Mouse (Mus musculus) forebrain, embryonic 14.5 days (tissue): ENCODE results near the gene Rnase11. TPM values are rescaled to one million over a fixed set of nuclear protein-coding genes. Genes with fewer than 3 reads are reported as not detected.

Experiments
- ATAC-seq: fragments of 200-750 bp; cut with Nextera tagmentation; 2 replicates; pipeline ENCODE4 v1.8.0; 2017; ENCODE audit warnings: mild to moderate bottlenecking, moderate library complexity
- DNase-seq: peaks from one replicate; pipeline ENCODE4 v3.0.0-alpha.2; 2015; ENCODE audit warnings: low spot score
- H3K27ac ChIP-seq: fragments of 300-500 bp; sonication (generic); 2 replicates; pipeline ENCODE4 v1.5.1; 2014; ENCODE audit warnings: low read depth, mild to moderate bottlenecking, control low read depth, low read length, moderate library complexity
- H3K27me3 ChIP-seq: fragments of 300-500 bp; sonication (generic); replicated peaks from 2 replicates; pipeline ENCODE4 v1.6.1; 2014; ENCODE audit warnings: low read length, control low read depth, mixed read lengths; ENCODE audit not compliant: control insufficient read depth, insufficient read depth
- H3K36me3 ChIP-seq: fragments of 300-500 bp; sonication (generic); 2 replicates; pipeline ENCODE4 v1.6.1; 2014; ENCODE audit warnings: low read length, control low read depth; ENCODE audit not compliant: control insufficient read depth, insufficient read depth
- H3K4me1 ChIP-seq: fragments of 300-500 bp; sonication (generic); 2 replicates; pipeline ENCODE4 v1.6.1; 2014; ENCODE audit warnings: antibody characterized with exemption, low read length, control low read depth; ENCODE audit not compliant: control insufficient read depth, insufficient read depth
- H3K4me2 ChIP-seq: fragments of 300-500 bp; sonication (generic); 2 replicates; pipeline ENCODE4 v1.6.1; 2014; ENCODE audit warnings: mild to moderate bottlenecking, control low read depth, low read length
- H3K4me3 ChIP-seq: fragments of 300-500 bp; sonication (generic); 2 replicates; pipeline ENCODE4 v1.5.1; 2014; ENCODE audit warnings: low read depth, low read length, control low read depth
- H3K9ac ChIP-seq: fragments of 300-500 bp; sonication (generic); 2 replicates; pipeline ENCODE4 v1.6.1; 2014; ENCODE audit warnings: mild to moderate bottlenecking, low read length, control low read depth, moderate library complexity
- H3K9me3 ChIP-seq: fragments of 300-500 bp; sonication (generic); replicated peaks from 2 replicates; pipeline ENCODE4 v1.6.1; 2016; ENCODE audit warnings: low read length, control low read depth, mixed read lengths; ENCODE audit not compliant: control insufficient read depth
- WGBS: fragments of 180-500 bp; shearing (Covaris S2); extraction: QIAGEN DNeasy Blood & Tissue Kit; methylation state at CpG from one replicate; pipeline ENCODE4 v1.1.7; 2014; 5-methylcytosine and 5-hydroxymethylcytosine counted together
- polyA plus RNA-seq: library from polyadenylated mRNA; unstranded; fragments of >200 nt; fragmentation: Nextera tagmentation; extraction: Ambion mirVana; gene quantifications from 2 replicates; pipeline ENCODE4 v1.2.1, GENCODE M21; 2014

Gene Rnase11
- polyA plus RNA-seq, 1 experiment from 2014 or later: not detected

- ATAC-seq: no peak
- H3K9me3 ChIP-seq: no peaks in the 10 kb centered on the region
- no peak within 1 kb of the TSS for H3K27ac ChIP-seq
- peaks cover 5% of the 10 kb centered on the region; the same call in 1 of the 2 replicates for H3K4me1 ChIP-seq
- WGBS: 69% methylated on average over 9 of the region's 9 CpGs
- no peaks in the 10 kb centered on the region for H3K27me3 ChIP-seq
- H3K4me3 ChIP-seq: no peak within 1 kb of the TSS
- H3K9ac ChIP-seq: no peak within 1 kb of the TSS
- no peaks in the 10 kb centered on the region for H3K36me3 ChIP-seq
- no peak for DNase-seq
- no peak within 1 kb of the TSS for H3K4me2 ChIP-seq
These were observed 7.5 kb upstream of the Rnase11 start, which contains the start of gene Rnase12 for GRCm38 (mm10) chr14:51057401-51057831. Rnase12 (minus strand) TSS chr14:51057661.

- Histone ChIP-seq H3K27me3 (no peaks in the 10 kb centered on the region; the same call in 1 of the 2 replicates), H3K4me2 (no peak overlapping the region), H3K27ac (no peak overlapping the region), H3K9me3 (no peaks in the 10 kb centered on the region), H3K36me3 (no peaks in the 10 kb centered on the region), H3K4me3 (no peak overlapping the region), H3K4me1 (peaks cover 5% of the 10 kb centered on the region; the same call in 1 of the 2 replicates), H3K9ac (no peak overlapping the region)
- ATAC-seq (no peak), DNase-seq (no peak)
- WGBS: 17% methylated on average over 13 of the region's 13 CpGs
These were observed 4.6 kb upstream of the Rnase11 start for GRCm38 (mm10) chr14:51054243-51055237.

- 39% methylated on average over 5 of the region's 5 CpGs for WGBS
- no peak for DNase-seq
- Histone ChIP-seq H3K4me1 (peaks cover 5% of the 10 kb centered on the region; the same call in 1 of the 2 replicates), H3K9ac (no peak overlapping the region), H3K27me3 (no peaks in the 10 kb centered on the region; the same call in 1 of the 2 replicates), H3K9me3 (no peaks in the 10 kb centered on the region), H3K4me2 (no peak overlapping the region), H3K27ac (no peak overlapping the region), H3K4me3 (no peak overlapping the region), H3K36me3 (no peaks in the 10 kb centered on the region)
- no peak for ATAC-seq
These were observed 3.2 kb upstream of the Rnase11 start for GRCm38 (mm10) chr14:51053176-51053575.

- Histone ChIP-seq H3K36me3 (no peaks in the 10 kb centered on the region), H3K4me3 (no peak overlapping the region), H3K9ac (no peak overlapping the region), H3K4me2 (no peak overlapping the region), H3K27ac (no peak overlapping the region), H3K27me3 (no peaks in the 10 kb centered on the region; the same call in 1 of the 2 replicates), H3K9me3 (no peaks in the 10 kb centered on the region), H3K4me1 (peaks cover 5% of the 10 kb centered on the region; the same call in 1 of the 2 replicates)
- WGBS: 55% methylated on average over 5 of the region's 5 CpGs
- no peak for DNase-seq
- no peak for ATAC-seq
These were observed 2.0 kb upstream of the Rnase11 start for GRCm38 (mm10) chr14:51051941-51052340.

- Histone ChIP-seq H3K27ac (no peak overlapping the region), H3K9me3 (no peaks in the 10 kb centered on the region), H3K4me3 (no peak overlapping the region), H3K4me1 (no peaks in the 10 kb centered on the region), H3K36me3 (no peaks in the 10 kb centered on the region), H3K4me2 (no peak overlapping the region), H3K9ac (no peak overlapping the region), H3K27me3 (no peaks in the 10 kb centered on the region; the same call in 1 of the 2 replicates)
- ATAC-seq: no peak
- DNase-seq: no peak
- WGBS: 73% methylated on average over 5 of the region's 5 CpGs
These were observed 2.1 kb downstream of the Rnase11 start for GRCm38 (mm10) chr14:51047846-51048245.

GRCm38 (mm10) chr14:51041769-51042168, 8.2 kb downstream of the Rnase11 start, which contains the start of gene Rnase9:
Rnase9 (minus strand) TSS chr14:51041869.
- ATAC-seq (no peak), DNase-seq (no peak)
- WGBS: 67% methylated on average over 6 of the region's 6 CpGs
- Histone ChIP-seq H3K4me3 (no peak within 1 kb of the TSS), H3K9me3 (no peaks in the 10 kb centered on the region), H3K4me1 (no peaks in the 10 kb centered on the region), H3K36me3 (no peaks in the 10 kb centered on the region), H3K9ac (no peak within 1 kb of the TSS), H3K27ac (no peak within 1 kb of the TSS), H3K4me2 (no peak within 1 kb of the TSS), H3K27me3 (no peaks in the 10 kb centered on the region)

GRCm38 (mm10) chr14:51036214-51036613, 13.7 kb downstream of the Rnase11 start:
- WGBS: 82% methylated on average over 4 of the region's 4 CpGs
- H3K4me3 ChIP-seq: no peak overlapping the region
- no peaks in the 10 kb centered on the region for H3K4me1 ChIP-seq
- H3K36me3 ChIP-seq: no peaks in the 10 kb centered on the region
- no peak overlapping the region for H3K27ac ChIP-seq
- no peak overlapping the region for H3K9ac ChIP-seq
- no peak overlapping the region for H3K4me2 ChIP-seq
- no peak for ATAC-seq
- no peaks in the 10 kb centered on the region for H3K9me3 ChIP-seq
- H3K27me3 ChIP-seq: no peaks in the 10 kb centered on the region
- DNase-seq: no peak

GRCm38 (mm10) chr14:51035206-51035605, 14.8 kb downstream of the Rnase11 start:
- DNase-seq: no peak
- H3K9me3 ChIP-seq: no peaks in the 10 kb centered on the region
- ATAC-seq: no peak

More at GRCm38 (mm10) chr14:51035206-51035605, 14.8 kb downstream of the Rnase11 start:
- no peak overlapping the region for H3K4me3 ChIP-seq
- WGBS: 79% methylated on average over 1 of the region's 1 CpGs
- H3K36me3 ChIP-seq: no peaks in the 10 kb centered on the region
- H3K27ac ChIP-seq: no peak overlapping the region
- no peaks in the 10 kb centered on the region for H3K4me1 ChIP-seq
- H3K9ac ChIP-seq: no peak overlapping the region
- H3K4me2 ChIP-seq: no peak overlapping the region
- no peaks in the 10 kb centered on the region for H3K27me3 ChIP-seq
